ENCODE assay signal across 8 mouse cellular contexts in the genomic region with DNA sequence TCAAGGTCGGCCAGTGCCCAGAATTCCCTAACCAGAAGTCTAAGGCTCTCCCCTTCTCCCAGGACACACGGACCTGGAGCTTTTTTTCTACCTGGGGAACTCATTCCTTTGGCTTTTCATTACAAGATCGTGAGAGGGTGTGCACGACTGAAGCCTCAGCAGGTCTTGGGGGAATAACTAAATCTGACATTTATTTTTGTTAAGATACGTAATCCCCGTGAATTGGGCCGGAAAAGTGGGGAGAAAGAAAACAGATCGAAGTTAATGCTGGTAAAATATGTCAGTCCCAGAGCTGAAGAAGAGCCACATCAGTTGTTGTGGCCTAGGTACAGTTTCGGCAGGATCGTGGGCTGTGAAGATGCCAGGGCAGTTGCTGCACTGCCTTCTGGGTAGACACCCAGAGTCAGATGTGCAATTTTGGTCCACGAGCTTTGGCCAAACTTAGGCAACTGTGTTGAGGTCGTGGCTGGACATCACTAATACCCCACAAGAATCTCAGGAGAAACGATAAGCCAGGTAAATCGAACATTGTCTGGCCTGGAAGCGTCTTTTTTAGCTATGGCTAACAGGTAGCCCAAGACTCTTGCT. TPM values are rescaled to one million over a fixed set of nuclear protein-coding genes. Genes with fewer than 3 reads are reported as not detected.
DNase-seq lines count a peak whose midpoint lies in the region; ATAC-seq and TF ChIP-seq lines count a peak whose summit lies in the region.

No protein-coding gene starts in this region.

- H3K4me1 ChIP-seq in kidney, adult 2 months (ENCODE audit: control insufficient read depth, insufficient read depth, low read length), result peaks cover 10% of the 10 kb centered on the region; the same call in 1 of the 2 replicates
- H3K4me1 ChIP-seq in forebrain, embryonic 15.5 days, result peaks cover 23% of the 10 kb centered on the region
- H3K4me1 ChIP-seq in liver, embryonic 13.5 days (replicated peaks), result peaks cover 20% of the 10 kb centered on the region

- H3K9ac ChIP-seq in forebrain, embryonic 15.5 days (replicated peaks), result peak overlapping the region; percentile 71
- peak overlapping the region; percentile 74 for H3K9ac ChIP-seq in liver, embryonic 13.5 days

- DNase-seq in kidney, adult 2 months, result no peak
- DNase-seq in kidney, postnatal 4 days, result no peak
- no peak for DNase-seq in Patski (ENCODE audit: low read depth, low spot score)
- no peak for DNase-seq in liver, embryonic 13.5 days
- no peak for DNase-seq in adrenal gland, postnatal 10 days
- DNase-seq in ovary, postnatal 36 days (ENCODE audit: low spot score), result no peak

- TF ChIP-seq CTCF in kidney, adult 2 months (conservative IDR thresholded peaks at IDR 0.05; ENCODE audit: insufficient read depth, insufficient read length, low read depth, low read length), result no peak
- TF ChIP-seq CTCF in Patski (IDR thresholded peaks at IDR 0.05), result no peak

- peak overlapping the region; percentile 79 for H3K4me3 ChIP-seq in kidney, adult 2 months (ENCODE audit: insufficient read depth, low read depth, low read length)
- H3K4me3 ChIP-seq in forebrain, embryonic 15.5 days, result peak overlapping the region; percentile 67
- H3K4me3 ChIP-seq in liver, embryonic 13.5 days (replicated peaks), result peak overlapping the region; percentile 68

- peak overlapping the region; percentile 71 for H3K4me2 ChIP-seq in forebrain, embryonic 15.5 days (replicated peaks)
- H3K4me2 ChIP-seq in liver, embryonic 13.5 days, result peak overlapping the region; percentile 80

- H3K27me3 ChIP-seq in kidney, adult 2 months (replicated peaks; ENCODE audit: control insufficient read depth, insufficient read depth, low read length), result no peaks in the 10 kb centered on the region
- peaks cover 23% of the 10 kb centered on the region for H3K27me3 ChIP-seq in Patski
- no peaks in the 10 kb centered on the region for H3K27me3 ChIP-seq in forebrain, embryonic 15.5 days
- no peaks in the 10 kb centered on the region for H3K27me3 ChIP-seq in liver, embryonic 13.5 days

- in situ Hi-C loops in Patski (cut with MboI; ENCODE audit: low pct_unique_long_range_greater_than_20kb), result no loop called here

- peak; percentile 13 for ATAC-seq in Patski
- no peak for ATAC-seq in forebrain, embryonic 15.5 days (replicated peaks)
- ATAC-seq in liver, embryonic 13.5 days (ENCODE audit: low read depth), result no peak
- no peak for ATAC-seq in inflammation-experienced regulatory T-cells, adult 6 months

- no peak for TF ChIP-seq POLR2A in kidney, adult 2 months (IDR thresholded peaks at IDR 0.05; ENCODE audit: low read depth, low read length)

- H3K27ac ChIP-seq in kidney, adult 2 months (ENCODE audit: insufficient read depth, low read depth, low read length), result peak overlapping the region; percentile 86
- peak overlapping the region; percentile 70 for H3K27ac ChIP-seq in forebrain, embryonic 15.5 days (replicated peaks)
- H3K27ac ChIP-seq in liver, embryonic 13.5 days, result no peak overlapping the region

- H3K9me3 ChIP-seq in forebrain, embryonic 15.5 days, result no peaks in the 10 kb centered on the region
- H3K9me3 ChIP-seq in liver, embryonic 13.5 days (replicated peaks), result no peaks in the 10 kb centered on the region

- POLR2A ChIA-PET in Patski (lab: Charles Lee), result interaction anchor here (0.9 to 3.2 kb wide), 3 partner anchors 10 to 49 kb away, joined by 5 to 13 read pairs (median 5); a partner anchor contains a TSS

- no peaks in the 10 kb centered on the region for H3K36me3 ChIP-seq in kidney, adult 2 months (ENCODE audit: control insufficient read depth, insufficient read depth, low read length)
- no peaks in the 10 kb centered on the region for H3K36me3 ChIP-seq in forebrain, embryonic 15.5 days
- no peaks in the 10 kb centered on the region for H3K36me3 ChIP-seq in liver, embryonic 13.5 days

- WGBS in kidney, adult 2 months, result 25% methylated on average over 15 of the region's 15 CpGs
- WGBS in forebrain, embryonic 15.5 days, result 33% methylated on average over 15 of the region's 15 CpGs
- 31% methylated on average over 15 of the region's 15 CpGs for WGBS in liver, embryonic 13.5 days (ENCODE audit: insufficient replicate concordance)

- CTCF ChIA-PET in Patski (lab: Charles Lee), result interaction anchor here (0.9 to 1.0 kb wide), 2 partner anchors 22 to 172 kb away, joined by 3 read pairs; no protein-coding TSS in a partner anchor

RNA-seq across cellular contexts. Expression of a gene that starts 0.7 kb away (rescaled TPM):
- polyA plus RNA-seq in kidney, adult 2 months (2012; rRNA removed), result 16.7 and 22.1 TPM in 2 replicates
- polyA plus RNA-seq in Patski (2021), result 36.0 TPM
- polyA plus RNA-seq in forebrain, embryonic 15.5 days (2015; fragmentation: Nextera tagmentation; extraction: Ambion mirVana), result 27.2 and 29.4 TPM in 2 replicates
- 1.8 and 2.0 TPM in 2 replicates for polyA plus RNA-seq in liver, embryonic 13.5 days (2015; fragmentation: Nextera tagmentation; extraction: Ambion mirVana)
- polyA plus RNA-seq in inflammation-experienced regulatory T-cells, adult 6 months (2017; shearing (Covaris generic)), result 10 to 100 TPM in 2 of 3 experiments, 1 to 10 TPM in 1; 9.2 to 19.7 (median 12.2) TPM
- total RNA-seq in adrenal gland, postnatal 10 days (2021), result 10 to 100 TPM; 20.9 to 38.5 TPM

RNA-seq across cellular contexts. Expression of a gene that starts 49.5 kb away (rescaled TPM):
- polyA plus RNA-seq in kidney, adult 2 months (2012; rRNA removed), result 67.0 and 80.0 TPM in 2 replicates
- polyA plus RNA-seq in Patski (2021), result 30.7 TPM
- 30.0 and 34.2 TPM in 2 replicates for polyA plus RNA-seq in forebrain, embryonic 15.5 days (2015; fragmentation: Nextera tagmentation; extraction: Ambion mirVana)
- polyA plus RNA-seq in liver, embryonic 13.5 days (2015; fragmentation: Nextera tagmentation; extraction: Ambion mirVana), result 1.8 and 1.9 TPM in 2 replicates
- 10 to 100 TPM in 1 of 3 experiments, 1 to 10 TPM in 2; 4.5 to 10.4 (median 8.2) TPM for polyA plus RNA-seq in inflammation-experienced regulatory T-cells, adult 6 months (2017; shearing (Covaris generic))
- 10 to 100 TPM; 33.2 to 50.2 TPM for total RNA-seq in adrenal gland, postnatal 10 days (2021)

RNA-seq across cellular contexts. Expression of a gene that starts 51.9 kb away (rescaled TPM):
- 1.5 and 1.9 TPM in 2 replicates for polyA plus RNA-seq in kidney, adult 2 months (2012; rRNA removed)
- polyA plus RNA-seq in Patski (2021), result 0.05 TPM
- polyA plus RNA-seq in forebrain, embryonic 15.5 days (2015; fragmentation: Nextera tagmentation; extraction: Ambion mirVana), result 0.13 and 0.70 TPM in 2 replicates
- 0.08 TPM in 1 of 2 replicates, not detected in the other for polyA plus RNA-seq in liver, embryonic 13.5 days (2015; fragmentation: Nextera tagmentation; extraction: Ambion mirVana)
- 1 to 10 TPM in 1 of 3 experiments, under 1 TPM in 2; 0.54 to 1.2 (median 0.97) TPM for polyA plus RNA-seq in inflammation-experienced regulatory T-cells, adult 6 months (2017; shearing (Covaris generic))
- total RNA-seq in adrenal gland, postnatal 10 days (2021), result 1 to 10 TPM; 1.5 to 2.9 TPM
